Mouse (Mus musculus): ENCODE data around the gene Cpn1.

- TF ChIP-seq CTCF (IDR thresholded peaks at IDR 0.05; ENCODE audit: control insufficient read depth, insufficient read depth, low read length) (no peak), POLR2A (IDR thresholded peaks at IDR 0.05; ENCODE audit: borderline replicate concordance, control insufficient read depth, low read depth, low read length) (no peak)
Measured at GRCm38 (mm10) chr19:44026956-44027530, 40.7 kb upstream of the Cpn1 start.
